Mouse (Mus musculus): ENCODE results near the gene Higd1a. TPM values are rescaled to one million over a fixed set of nuclear protein-coding genes. Genes with fewer than 3 reads are reported as not detected.

The Higd1a gene
- total RNA-seq, 2 experiments from 2014 or later: 82.9 to 95.7 TPM

GRCm38 (mm10) chr9:121838829-121839621, 19.1 kb downstream of the Higd1a start, which contains the start of gene Ccdc13:
Gene Ccdc13 (minus strand): TSS chr9:121839461.
- DNase-seq (ENCODE audit: low spot score): peak; percentile 40

GRCm38 (mm10) chr9:121838008-121838407, 20.2 kb downstream of the Higd1a start:
- no peak for DNase-seq (ENCODE audit: low spot score)

GRCm38 (mm10) chr9:121833825-121834224, 24.3 kb downstream of the Higd1a start:
- DNase-seq (ENCODE audit: low spot score): no peak

GRCm38 (mm10) chr9:121830956-121831293, 27.2 kb downstream of the Higd1a start:
- DNase-seq (ENCODE audit: low spot score): peak; percentile 82

- peak; percentile 59 for DNase-seq (ENCODE audit: low spot score)
Measured at GRCm38 (mm10) chr9:121830243-121830955, 27.8 kb downstream of the Higd1a start.

GRCm38 (mm10) chr9:121829270-121829992, 28.7 kb downstream of the Higd1a start:
- DNase-seq (ENCODE audit: low spot score): no peak

GRCm38 (mm10) chr9:121828314-121828713, 29.8 kb downstream of the Higd1a start:
- DNase-seq (ENCODE audit: low spot score): no peak

GRCm38 (mm10) chr9:121826356-121826755, 31.8 kb downstream of the Higd1a start:
- no peak for DNase-seq (ENCODE audit: low spot score)

GRCm38 (mm10) chr9:121823991-121824390, 34.2 kb downstream of the Higd1a start:
- DNase-seq (ENCODE audit: low spot score): no peak

GRCm38 (mm10) chr9:121823051-121823450, 35.1 kb downstream of the Higd1a start:
- DNase-seq (ENCODE audit: low spot score): peak; percentile 49

GRCm38 (mm10) chr9:121822585-121822991, 35.6 kb downstream of the Higd1a start:
- DNase-seq (ENCODE audit: low spot score): no peak

GRCm38 (mm10) chr9:121820765-121821164, 37.4 kb downstream of the Higd1a start:
- no peak for DNase-seq (ENCODE audit: low spot score)

- no peak for DNase-seq (ENCODE audit: low spot score)
Measured at GRCm38 (mm10) chr9:121819771-121820471, 38.2 kb downstream of the Higd1a start.

- peak; percentile 53 for DNase-seq (ENCODE audit: low spot score)
Measured at GRCm38 (mm10) chr9:121819073-121819770, 38.9 kb downstream of the Higd1a start.

- DNase-seq (ENCODE audit: low spot score): no peak
Measured at GRCm38 (mm10) chr9:121815183-121815582, 43.0 kb downstream of the Higd1a start.

- no peak for DNase-seq (ENCODE audit: low spot score)
Measured at GRCm38 (mm10) chr9:121810081-121810821, 47.9 kb downstream of the Higd1a start.

- DNase-seq (ENCODE audit: low spot score): no peak
Measured at GRCm38 (mm10) chr9:121808511-121808910, 49.7 kb downstream of the Higd1a start.

GRCm38 (mm10) chr9:121807947-121808346, 50.2 kb downstream of the Higd1a start:
- no peak for DNase-seq (ENCODE audit: low spot score)

- DNase-seq (ENCODE audit: low spot score): no peak
Measured at GRCm38 (mm10) chr9:121807546-121807945, 50.6 kb downstream of the Higd1a start.

- no peak for DNase-seq (ENCODE audit: low spot score)
Measured at GRCm38 (mm10) chr9:121802747-121803146, 55.4 kb downstream of the Higd1a start.

All from gastrocnemius, adult 18-20 months (tissue).